15 mouse cellular contexts compared by ENCODE assay signal in the genomic region with DNA sequence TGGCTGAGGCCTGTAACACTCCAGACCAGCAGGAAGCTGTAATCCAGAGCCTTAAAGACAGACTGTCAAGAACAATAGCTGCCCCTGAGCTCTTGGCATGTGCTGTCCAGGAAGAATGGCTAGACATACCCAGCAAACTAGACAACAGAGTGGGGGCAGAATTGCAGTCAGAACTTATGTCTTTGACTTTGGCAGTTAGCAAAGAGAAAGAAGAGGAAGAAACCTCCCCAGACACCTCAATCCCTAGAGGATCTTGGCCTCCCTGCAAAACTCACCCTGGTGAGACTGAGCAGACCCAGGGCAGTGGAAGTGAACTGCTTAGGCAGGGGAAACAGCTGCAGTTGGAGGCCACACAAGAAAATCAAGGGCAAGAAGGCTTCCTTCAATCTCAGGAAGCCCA. TPM values are rescaled to one million over a fixed set of nuclear protein-coding genes. Genes with fewer than 3 reads are reported as not detected.
A peak's percentile ranks its signal among the peaks of the same experiment; 100 is the strongest.
DNase-seq lines count a peak whose midpoint lies in the region; ATAC-seq and TF ChIP-seq lines count a peak whose summit lies in the region.
"Had no signal": no experiment of that assay in that cellular context is flagged by ENCODE, and none has a peak within 500 bp of the region (broad histone marks: within the 10 kb centered on the region; RNA-seq: fewer than 3 reads in every experiment).

No protein-coding gene starts in this region.

- no peak for DNase-seq in limb, embryonic 10.5 days (ENCODE audit: low spot score)
- DNase-seq in heart, embryonic 10.5 days (ENCODE audit: low spot score), result no peak
- peak; percentile 31 to 46 for DNase-seq in heart, postnatal 10 days
- peak; percentile 63 for DNase-seq in lung, postnatal 0 days (ENCODE audit: low spot score)
- DNase-seq in ovary, adult 18-20 months (ENCODE audit: low spot score), result no peak
- no peak for DNase-seq in retina, postnatal 1 day
- DNase-seq: cerebellum, adult 9-10 months had no signal

- H3K9ac ChIP-seq in limb, embryonic 13.5 days, result no peak overlapping the region
- H3K9ac ChIP-seq in lung, postnatal 0 days (replicated peaks; ENCODE audit: low read depth), result no peak overlapping the region
- H3K9ac ChIP-seq: hindbrain, embryonic 14.5 days had no signal

- intact Hi-C loops in heart, postnatal 10 days (cut with DNase I), result loop anchor here (10.0 kb wide), 1 partner anchor 392 kb away; the partner anchor contains the start of gene Tpk1

- H3K27me3 ChIP-seq in limb, embryonic 13.5 days, result no peaks in the 10 kb centered on the region
- no peaks in the 10 kb centered on the region for H3K27me3 ChIP-seq in limb, embryonic 10.5 days (ENCODE audit: low read depth, poor library complexity, severe bottlenecking)
- no peaks in the 10 kb centered on the region for H3K27me3 ChIP-seq in heart, embryonic 10.5 days (ENCODE audit: insufficient read depth, poor library complexity, severe bottlenecking)
- H3K27me3 ChIP-seq in lung, postnatal 0 days (replicated peaks; ENCODE audit: insufficient read depth, low read length), result no peaks in the 10 kb centered on the region
- H3K27me3 ChIP-seq: CH12.LX had no signal

- TF ChIP-seq EP300 in lung, postnatal 0 days (IDR thresholded peaks at IDR 0.05), result 0 out of 2 replicates have a peak, but pooled peaks have one; percentile 41

- H3K27ac ChIP-seq in limb, embryonic 13.5 days, result peak overlapping the region; percentile 10; the same call in 1 of the 2 replicates
- H3K27ac ChIP-seq in limb, embryonic 10.5 days, result no peak overlapping the region
- peak overlapping the region; percentile 24; the same call in 1 of the 2 replicates for H3K27ac ChIP-seq in heart, embryonic 10.5 days
- H3K27ac ChIP-seq in lung, postnatal 0 days (ENCODE audit: low read length), result peak overlapping the region; percentile 71
- H3K27ac ChIP-seq: hindbrain, embryonic 14.5 days; layer of hippocampus, adult 2 months had no signal

- H3K4me1 ChIP-seq in limb, embryonic 13.5 days, result no peaks in the 10 kb centered on the region
- no peaks in the 10 kb centered on the region for H3K4me1 ChIP-seq in limb, embryonic 10.5 days
- H3K4me1 ChIP-seq in heart, embryonic 10.5 days, result no peaks in the 10 kb centered on the region
- H3K4me1 ChIP-seq in lung, postnatal 0 days (ENCODE audit: insufficient read depth, low read depth, low read length), result peaks cover 3% of the 10 kb centered on the region; the same call in 1 of the 2 replicates

- no peak for TF ChIP-seq CTCF in lung, postnatal 0 days (IDR thresholded peaks at IDR 0.05)

- H3K4me3 ChIP-seq in limb, embryonic 13.5 days, result no peak overlapping the region
- H3K4me3 ChIP-seq in limb, embryonic 10.5 days, result no peak overlapping the region
- no peak overlapping the region for H3K4me3 ChIP-seq in heart, embryonic 10.5 days
- H3K4me3 ChIP-seq in lung, postnatal 0 days (ENCODE audit: low read depth, low read length), result no peak overlapping the region
- H3K4me3 ChIP-seq: layer of hippocampus, adult 2 months had no signal

- no peak overlapping the region for H3K4me2 ChIP-seq in limb, embryonic 13.5 days (replicated peaks)
- H3K4me2 ChIP-seq in lung, postnatal 0 days (replicated peaks; ENCODE audit: low read depth, low read length), result no peak overlapping the region
- H3K4me2 ChIP-seq: hindbrain, embryonic 14.5 days had no signal

- ATAC-seq in limb, embryonic 13.5 days (ENCODE audit: low FRiP score, low read depth), result no peak
- peak; percentile 81 for ATAC-seq in lung, postnatal 0 days

- H3K36me3 ChIP-seq in limb, embryonic 13.5 days, result peaks cover 33% of the 10 kb centered on the region; the same call in 1 of the 2 replicates
- 0 out of 2 replicates have a peak, but pooled peaks cover 5% of the 10 kb centered on the region for H3K36me3 ChIP-seq in limb, embryonic 10.5 days
- peaks cover 16% of the 10 kb centered on the region for H3K36me3 ChIP-seq in heart, embryonic 10.5 days
- peaks cover 19% of the 10 kb centered on the region for H3K36me3 ChIP-seq in lung, postnatal 0 days (ENCODE audit: insufficient read depth, low read length)

- no peaks in the 10 kb centered on the region for H3K9me3 ChIP-seq in limb, embryonic 13.5 days
- H3K9me3 ChIP-seq in limb, embryonic 10.5 days (replicated peaks), result no peaks in the 10 kb centered on the region
- no peaks in the 10 kb centered on the region for H3K9me3 ChIP-seq in heart, embryonic 10.5 days
- no peaks in the 10 kb centered on the region for H3K9me3 ChIP-seq in lung, postnatal 0 days (ENCODE audit: low read length)

RNA-seq across cellular contexts. Expression of gene Arhgef5, which starts 7.2 kb away (rescaled TPM):
- polyA plus RNA-seq in limb, embryonic 13.5 days (2015; fragmentation: Nextera tagmentation; extraction: Ambion mirVana), result 8.5 and 11.3 TPM in 2 replicates
- polyA plus RNA-seq in limb, embryonic 10.5 days (2016; fragmentation: Nextera tagmentation; extraction: Ambion mirVana), result 6.9 and 8.1 TPM in 2 replicates
- polyA plus RNA-seq in heart, embryonic 10.5 days (2016; fragmentation: Nextera tagmentation; extraction: Ambion mirVana), result 6.8 and 7.8 TPM in 2 replicates
- total RNA-seq in heart, postnatal 10 days (2021), result 10 to 100 TPM; 18.1 to 22.0 TPM
- 13.2 and 16.3 TPM in 2 replicates for polyA plus RNA-seq in lung, postnatal 0 days (2015; fragmentation: Nextera tagmentation; extraction: Ambion mirVana)
- total RNA-seq: CH12.LX had no signal

RNA-seq across cellular contexts. Expression of gene Nobox, which starts 36.8 kb away (rescaled TPM):
- not detected in 2 replicates for polyA plus RNA-seq in limb, embryonic 13.5 days (2015; fragmentation: Nextera tagmentation; extraction: Ambion mirVana)
- not detected in 2 replicates for polyA plus RNA-seq in limb, embryonic 10.5 days (2016; fragmentation: Nextera tagmentation; extraction: Ambion mirVana)
- not detected in 2 replicates for polyA plus RNA-seq in heart, embryonic 10.5 days (2016; fragmentation: Nextera tagmentation; extraction: Ambion mirVana)
- not detected for total RNA-seq in heart, postnatal 10 days (2021)
- not detected in 2 replicates for polyA plus RNA-seq in lung, postnatal 0 days (2015; fragmentation: Nextera tagmentation; extraction: Ambion mirVana)
- total RNA-seq: CH12.LX; layer of hippocampus, adult 2 months; megakaryocyte-erythroid progenitor cell, adult 5-6 weeks had no signal
- polyA plus RNA-seq: hindbrain, embryonic 14.5 days; spleen, adult 2 months had no signal

RNA-seq across cellular contexts. Expression of gene Olfr47, which starts 41.3 kb away (rescaled TPM):
- not detected in 2 replicates for polyA plus RNA-seq in limb, embryonic 13.5 days (2015; fragmentation: Nextera tagmentation; extraction: Ambion mirVana)
- not detected in 2 replicates for polyA plus RNA-seq in limb, embryonic 10.5 days (2016; fragmentation: Nextera tagmentation; extraction: Ambion mirVana)
- polyA plus RNA-seq in heart, embryonic 10.5 days (2016; fragmentation: Nextera tagmentation; extraction: Ambion mirVana), result not detected in 2 replicates
- total RNA-seq in heart, postnatal 10 days (2021), result not detected
- not detected in 2 replicates for polyA plus RNA-seq in lung, postnatal 0 days (2015; fragmentation: Nextera tagmentation; extraction: Ambion mirVana)
- total RNA-seq: CH12.LX; layer of hippocampus, adult 2 months; left cerebral cortex, postnatal 36 days; megakaryocyte-erythroid progenitor cell, adult 5-6 weeks had no signal
- polyA plus RNA-seq: hindbrain, embryonic 14.5 days; spleen, adult 2 months; thymus, postnatal 0 days had no signal

RNA-seq across cellular contexts. Expression of gene Olfr434, which starts 59.8 kb away (rescaled TPM):
- not detected in 2 replicates for polyA plus RNA-seq in limb, embryonic 13.5 days (2015; fragmentation: Nextera tagmentation; extraction: Ambion mirVana)
- polyA plus RNA-seq in limb, embryonic 10.5 days (2016; fragmentation: Nextera tagmentation; extraction: Ambion mirVana), result not detected in 2 replicates
- polyA plus RNA-seq in heart, embryonic 10.5 days (2016; fragmentation: Nextera tagmentation; extraction: Ambion mirVana), result not detected in 2 replicates
- total RNA-seq in heart, postnatal 10 days (2021), result not detected
- polyA plus RNA-seq in lung, postnatal 0 days (2015; fragmentation: Nextera tagmentation; extraction: Ambion mirVana), result not detected in 2 replicates
- total RNA-seq: CH12.LX; layer of hippocampus, adult 2 months; left cerebral cortex, postnatal 36 days; megakaryocyte-erythroid progenitor cell, adult 5-6 weeks had no signal
- polyA plus RNA-seq: hindbrain, embryonic 14.5 days; spleen, adult 2 months; thymus, postnatal 0 days had no signal

Comparison
In these comparisons a context has a peak if more than half of its experiments do, and no peak if none do; other contexts are left out.
1. DNase-seq: peak in heart, postnatal 10 days (2 of 2) and lung, postnatal 0 days (single experiment); none in limb, embryonic 10.5 days (single experiment), heart, embryonic 10.5 days (single experiment), ovary, adult 18-20 months (single experiment) and retina, postnatal 1 day (single experiment).